ENCODE assay signal across 8 mouse cellular contexts in genomic region chr7:40898711-40899375, GRCm38 (mm10). TPM values are rescaled to one million over a fixed set of nuclear protein-coding genes. Genes with fewer than 3 reads are reported as not detected.
DNase-seq lines count a peak whose midpoint lies in the region; ATAC-seq and TF ChIP-seq lines count a peak whose summit lies in the region.

No protein-coding gene starts in this region.

- intact Hi-C loops in left cerebral cortex, postnatal 10 days (cut with DNase I), result loop anchor here (5.0 to 10.0 kb wide), 2 partner anchors 97 to 624 kb away; no protein-coding TSS in a partner anchor

- H3K4me2 ChIP-seq in kidney, embryonic 15.5 days, result peak overlapping the region; percentile 98
- H3K4me2 ChIP-seq in midbrain, postnatal 0 days (ENCODE audit: low read depth, low read length, poor library complexity, severe bottlenecking), result peak overlapping the region; percentile 85

- no peaks in the 10 kb centered on the region for H3K9me3 ChIP-seq in kidney, embryonic 15.5 days (replicated peaks)
- H3K9me3 ChIP-seq in midbrain, postnatal 0 days (ENCODE audit: low read length), result no peaks in the 10 kb centered on the region

- peak overlapping the region; percentile 53 for H3K9ac ChIP-seq in kidney, embryonic 15.5 days
- peak overlapping the region; percentile 81 for H3K9ac ChIP-seq in midbrain, postnatal 0 days (replicated peaks; ENCODE audit: low read length, poor library complexity, severe bottlenecking)

- H3K4me3 ChIP-seq in kidney, embryonic 15.5 days (replicated peaks), result peak overlapping the region; percentile 62
- peak overlapping the region; percentile 74 for H3K4me3 ChIP-seq in midbrain, postnatal 0 days (ENCODE audit: low read depth, low read length)

- no peak overlapping the region for H3K27ac ChIP-seq in kidney, embryonic 15.5 days
- H3K27ac ChIP-seq in midbrain, postnatal 0 days (ENCODE audit: low read depth, low read length), result peak overlapping the region; percentile 69

- WGBS in kidney, embryonic 15.5 days, result under 1% methylated on average over 56 of the region's 70 CpGs
- WGBS in midbrain, postnatal 0 days, result under 1% methylated on average over 45 of the region's 70 CpGs

- DNase-seq in kidney, adult 11 months, result no peak
- DNase-seq in embryo, embryonic 10.5 days (ENCODE audit: low spot score), result peak; percentile 58
- DNase-seq in frontal cortex, postnatal 36 days (ENCODE audit: low spot score in 2 of 2), result peak; percentile 80 to 81
- peak; percentile 53 to 84 for DNase-seq in left cerebral cortex, postnatal 10 days (ENCODE audit: extremely low spot score in 1 of 2, low spot score in 2 of 2)
- peak; percentile 30 for DNase-seq in midbrain, postnatal 0 days (ENCODE audit: low spot score)
- DNase-seq in urinary bladder, adult 2 months (ENCODE audit: low spot score), result no peak
- DNase-seq in adrenal gland, adult 8-10 months, result no peak

- TF ChIP-seq CTCF in midbrain, postnatal 0 days (IDR thresholded peaks at IDR 0.05), result no peak; the same call in 1 of the 2 replicates

- peaks cover 81% of the 10 kb centered on the region for H3K27me3 ChIP-seq in kidney, embryonic 15.5 days
- no peaks in the 10 kb centered on the region for H3K27me3 ChIP-seq in midbrain, postnatal 0 days (ENCODE audit: insufficient read depth, low read length)

- peak; percentile 44 for ATAC-seq in kidney, embryonic 15.5 days (replicated peaks; ENCODE audit: low FRiP score)
- peak; percentile 61 for ATAC-seq in midbrain, postnatal 0 days (ENCODE audit: low FRiP score)

- H3K36me3 ChIP-seq in kidney, embryonic 15.5 days, result no peaks in the 10 kb centered on the region
- H3K36me3 ChIP-seq in midbrain, postnatal 0 days (ENCODE audit: insufficient read depth, low read length), result no peaks in the 10 kb centered on the region

- peaks cover 41% of the 10 kb centered on the region for H3K4me1 ChIP-seq in kidney, embryonic 15.5 days
- H3K4me1 ChIP-seq in midbrain, postnatal 0 days (ENCODE audit: insufficient read depth, low read length), result peaks cover 14% of the 10 kb centered on the region; the same call in 1 of the 2 replicates

RNA-seq across cellular contexts. Expression of gene Vstm2b, which starts 0.7 kb away (rescaled TPM):
- 5.8 and 7.8 TPM in 2 replicates for polyA plus RNA-seq in kidney, embryonic 15.5 days (2015; fragmentation: Nextera tagmentation; extraction: Ambion mirVana)
- total RNA-seq in left cerebral cortex, postnatal 10 days (2021), result 10 to 100 TPM; 67.4 to 76.1 TPM
- total RNA-seq in midbrain, postnatal 0 days (2014; rRNA removed), result 82.7 and 102 TPM in 2 replicates
- 30.4 and 31.1 TPM in 2 replicates for polyA plus RNA-seq in midbrain, postnatal 0 days (2015; fragmentation: Nextera tagmentation; extraction: Ambion mirVana)
- 1.5 and 2.7 TPM in 2 replicates for polyA plus RNA-seq in urinary bladder, adult 2 months (2012; rRNA removed)
- 1 to 10 TPM in 3 of 4 experiments, under 1 TPM in 1; 0.58 to 1.8 (median 1.5) TPM for total RNA-seq in adrenal gland, adult 8-10 months (2022)

Comparison
In these comparisons a context has a peak if more than half of its experiments do, and no peak if none do; other contexts are left out.
1. DNase-seq: peak in embryo, embryonic 10.5 days (single experiment), frontal cortex, postnatal 36 days (2 of 2), left cerebral cortex, postnatal 10 days (2 of 2) and midbrain, postnatal 0 days (single experiment); none in kidney, adult 11 months (single experiment), urinary bladder, adult 2 months (single experiment) and adrenal gland, adult 8-10 months (single experiment).
2. RNA of gene Vstm2b, which starts 0.7 kb away (total RNA-seq): 82.7 to 102 TPM in midbrain, postnatal 0 days and 67.4 to 76.1 TPM in left cerebral cortex, postnatal 10 days; 0.58 to 1.8 TPM in adrenal gland, adult 8-10 months; every median in the first group is over 10 times any median in the second.